Mouse (Mus musculus) c-Kit-positive CD71-positive TER-119-positive erythroid progenitor cells, embryonic 14.5 days (primary cell): ENCODE data around the gene Fn1.

ENCODE experiments used
- DNase-seq: peaks from one replicate; pipeline ENCODE4 v3.0.0-alpha.2; 2013; ENCODE audit warnings: low spot score

Gene Fn1

DNA sequence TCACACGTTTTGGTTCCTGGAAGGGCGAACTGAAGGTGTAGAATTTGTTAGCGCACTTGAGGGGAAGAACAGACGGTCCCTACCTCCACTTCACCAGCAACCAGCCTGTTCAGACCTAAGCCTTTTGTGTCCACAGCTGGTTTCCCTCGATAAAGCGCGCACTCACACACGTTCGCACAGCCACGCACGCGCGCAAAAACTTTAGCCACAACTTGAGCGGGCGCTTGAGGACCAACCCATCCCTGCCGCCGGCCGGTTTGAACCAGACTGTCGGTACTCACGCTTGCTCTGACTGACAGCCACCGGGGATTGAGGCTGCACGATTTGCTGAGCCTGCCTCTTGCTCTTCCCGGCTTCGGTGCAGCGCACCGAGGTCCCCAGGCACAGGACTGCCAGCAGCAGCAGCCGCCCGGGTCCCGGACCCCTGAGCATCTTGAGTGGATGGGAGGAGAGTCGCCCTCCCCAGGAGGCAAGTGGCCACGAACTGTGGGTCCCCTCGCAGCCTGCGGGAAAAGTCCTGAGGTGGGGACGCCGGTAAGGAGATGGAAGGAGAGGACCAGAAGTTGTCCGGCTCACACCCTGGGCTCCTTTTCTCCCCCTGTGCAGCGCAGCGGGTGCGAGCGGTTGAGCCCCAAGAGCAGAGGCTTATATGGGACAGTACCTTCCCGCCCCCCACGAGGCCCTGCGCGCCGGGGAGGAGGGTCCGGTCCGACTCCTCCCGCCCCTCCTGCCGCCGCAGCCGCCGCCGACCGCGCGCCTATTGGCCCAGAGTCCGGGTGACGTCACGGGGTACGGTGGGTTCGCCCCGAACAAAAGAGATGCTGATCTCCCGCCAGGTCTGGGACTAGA is at the start of gene Fn1:
Gene Fn1 (minus strand): TSS at position 650 of the 849 bp plus-strand sequence.
- peak; percentile 9 for DNase-seq

- DNase-seq: no peak
Measured at GRCm38 (mm10) chr1:71696093-71696492, 43.1 kb upstream of the Fn1 start.

DNA sequence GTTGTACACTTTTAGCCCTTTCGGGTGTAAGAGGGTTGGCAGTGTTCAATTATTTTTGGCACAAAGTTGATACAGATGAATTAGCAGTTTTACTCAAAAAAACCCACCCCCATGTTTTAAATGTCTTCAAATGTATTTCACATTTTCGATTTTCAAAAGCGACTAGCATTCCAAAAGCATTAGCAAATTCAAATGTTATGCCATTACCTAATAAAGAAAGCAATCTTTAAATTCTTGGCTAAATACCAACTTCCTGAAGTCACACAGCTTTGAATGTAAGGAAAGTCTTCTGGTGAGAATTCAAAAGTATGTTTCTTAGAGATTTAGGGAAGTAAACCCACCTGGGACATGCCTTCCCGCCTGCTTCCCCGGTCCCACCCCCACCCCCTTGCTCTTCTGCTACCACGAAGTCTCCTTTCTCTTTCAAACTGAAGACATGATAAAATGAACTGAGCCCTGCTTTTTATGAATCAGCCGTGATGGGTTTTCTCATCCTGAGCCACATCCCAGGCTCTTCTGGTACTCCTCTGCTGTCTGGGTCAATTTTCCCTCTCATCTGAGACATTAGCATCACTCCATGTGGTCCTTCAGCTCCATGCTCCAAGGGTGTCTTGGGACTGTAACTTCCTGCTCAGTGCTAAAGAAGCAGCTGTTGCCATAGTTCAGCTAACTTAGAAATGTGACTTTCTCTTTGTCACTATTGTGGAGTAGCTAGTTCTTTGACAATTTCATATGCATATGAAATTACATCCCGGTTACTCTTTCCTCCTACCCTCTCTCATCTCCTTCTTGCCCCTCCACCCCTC is 38.7 kb upstream of the Fn1 start:
- no peak for DNase-seq

DNA sequence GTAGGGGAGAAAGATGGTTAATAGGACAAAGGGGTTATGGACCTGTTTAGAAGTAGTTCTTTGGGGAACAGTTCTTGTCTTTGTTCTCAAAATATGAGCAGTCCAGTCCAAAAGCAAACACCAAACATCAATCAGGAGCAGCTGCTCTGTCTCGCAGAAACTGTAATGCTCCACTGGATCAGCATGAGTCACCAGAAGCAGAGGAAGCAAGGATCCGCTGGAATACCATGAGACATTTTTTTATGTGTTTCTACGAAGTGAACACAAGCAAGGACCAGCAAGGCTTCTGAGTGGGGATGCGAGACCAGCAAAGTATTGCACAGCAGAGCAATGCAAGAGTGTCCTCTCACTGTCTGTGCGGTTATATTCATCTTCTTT is 35.9 kb upstream of the Fn1 start:
- no peak for DNase-seq

DNA sequence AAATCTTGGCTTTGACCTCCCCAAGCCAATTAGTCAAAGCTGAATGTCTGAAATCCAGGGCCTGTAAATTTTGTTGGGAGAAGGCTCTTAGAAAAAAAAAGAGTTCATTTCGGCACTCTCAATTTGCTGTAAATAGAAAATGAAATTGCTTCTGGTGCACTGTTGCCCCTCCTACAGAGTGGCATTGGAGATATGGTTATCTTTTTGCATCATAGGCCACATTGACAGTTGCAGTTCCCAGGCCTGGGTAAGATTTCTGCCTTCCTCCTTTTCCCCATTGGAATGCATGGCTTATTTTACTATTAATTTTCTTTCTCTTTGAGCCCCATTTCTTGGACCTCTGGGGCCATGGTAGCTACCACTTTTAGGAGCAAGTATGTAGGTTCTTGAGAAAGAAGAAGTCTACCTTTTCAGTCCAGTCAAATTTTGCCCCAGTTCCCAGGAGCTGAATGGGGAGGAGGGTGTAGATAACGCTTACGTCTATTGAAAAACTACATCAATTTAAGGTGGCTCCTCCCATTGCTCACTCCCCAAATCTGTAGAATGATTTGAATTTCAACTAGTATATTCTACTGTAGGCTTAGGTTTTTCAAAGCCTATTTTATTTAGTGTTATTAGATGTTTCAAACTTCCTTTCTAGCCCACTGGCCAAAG is 35.4 kb upstream of the Fn1 start:
- DNase-seq: peak; percentile 22

DNA sequence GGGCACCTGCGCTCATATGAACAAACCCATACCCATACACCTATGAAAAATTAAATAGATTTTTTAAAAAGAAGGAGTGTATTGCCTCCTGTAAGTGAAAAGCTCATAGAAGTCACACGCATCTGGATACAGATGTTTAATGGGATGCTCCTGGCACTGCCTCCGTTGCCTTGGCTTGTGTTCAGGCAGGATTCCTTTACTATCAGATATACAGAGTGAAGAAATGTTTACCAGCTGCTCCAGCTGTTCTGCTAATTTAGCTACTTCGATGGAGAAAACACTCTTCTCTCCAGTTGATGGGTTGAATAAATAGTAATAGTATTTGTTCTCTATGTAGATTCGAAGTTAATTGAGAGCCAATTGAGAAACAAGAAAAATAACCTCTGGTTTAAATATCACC is 33.8 kb upstream of the Fn1 start:
- DNase-seq: no peak

- no peak for DNase-seq
Measured at GRCm38 (mm10) chr1:71683736-71684135, 30.7 kb upstream of the Fn1 start.

DNA sequence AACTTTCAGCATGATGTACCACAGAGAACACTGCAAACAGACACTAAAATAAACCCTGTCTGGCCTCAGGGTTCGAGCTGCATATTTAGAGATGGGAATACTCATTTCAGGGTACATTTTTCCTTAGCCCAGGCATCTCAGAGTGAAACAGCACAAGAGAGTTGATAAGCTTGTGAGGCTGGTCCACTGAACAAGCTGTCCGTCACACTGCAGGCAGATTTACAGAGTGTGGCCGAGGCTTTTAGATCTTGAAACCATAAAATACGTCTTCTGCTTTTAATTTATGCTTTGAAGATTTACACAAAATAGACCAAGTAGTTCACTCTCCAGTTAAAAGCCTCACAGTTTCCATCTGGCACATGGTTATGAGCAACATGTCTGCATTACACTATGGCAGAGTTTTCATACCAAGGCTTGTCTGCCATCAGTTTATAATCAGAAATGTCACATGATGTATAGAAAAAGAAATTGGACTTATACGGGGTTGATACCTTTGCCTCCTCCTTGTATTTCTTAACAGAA is 29.3 kb upstream of the Fn1 start:
- DNase-seq: no peak

DNA sequence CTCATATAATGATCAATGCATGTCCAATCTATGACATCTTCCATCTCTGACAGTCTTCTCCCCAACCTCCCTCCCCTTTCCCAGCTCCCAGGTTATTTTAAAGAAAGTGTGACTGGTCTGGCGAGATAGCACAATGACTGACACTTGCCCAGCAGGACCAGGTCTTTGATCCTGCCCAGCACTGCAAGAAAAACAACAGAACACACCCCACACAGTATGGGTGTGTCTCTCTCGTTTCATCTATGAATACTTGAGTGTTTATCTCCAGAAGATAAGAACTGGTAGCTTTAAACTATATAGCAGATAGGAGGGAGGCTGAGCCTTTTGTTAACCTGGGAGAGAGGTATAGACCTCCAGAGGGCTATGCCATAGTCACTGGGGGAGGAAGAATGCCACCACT is 28.3 kb upstream of the Fn1 start:
- DNase-seq: no peak

DNA sequence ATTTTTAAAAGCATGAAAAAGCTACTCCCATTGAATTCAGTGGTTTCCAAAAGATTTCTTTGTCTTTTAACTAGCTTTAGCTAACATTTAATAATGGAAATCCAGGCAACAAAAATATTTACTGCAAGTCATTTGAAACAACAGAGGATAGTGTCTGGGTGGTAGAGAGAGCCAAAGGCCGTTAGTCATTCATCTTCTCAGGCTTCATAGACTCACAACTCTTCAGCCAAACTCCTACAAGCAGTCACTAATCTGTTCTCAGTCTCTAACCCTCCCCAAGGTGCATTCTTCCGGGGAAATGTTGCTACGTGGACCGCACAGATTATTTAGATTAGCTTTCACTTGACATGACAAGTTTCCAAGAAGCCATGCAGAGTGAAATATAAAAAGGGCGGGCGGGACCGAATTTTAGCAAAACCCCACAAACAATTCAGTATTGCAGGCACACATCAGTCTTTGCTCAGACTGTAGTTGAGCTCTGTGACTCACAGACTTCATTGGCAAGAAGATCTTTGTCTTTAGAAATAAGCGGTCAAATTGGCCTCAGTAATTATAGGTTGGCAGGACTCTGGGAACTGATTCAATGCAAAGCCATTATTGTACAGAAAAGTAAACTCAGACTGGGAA is 27.2 kb upstream of the Fn1 start:
- no peak for DNase-seq

DNA sequence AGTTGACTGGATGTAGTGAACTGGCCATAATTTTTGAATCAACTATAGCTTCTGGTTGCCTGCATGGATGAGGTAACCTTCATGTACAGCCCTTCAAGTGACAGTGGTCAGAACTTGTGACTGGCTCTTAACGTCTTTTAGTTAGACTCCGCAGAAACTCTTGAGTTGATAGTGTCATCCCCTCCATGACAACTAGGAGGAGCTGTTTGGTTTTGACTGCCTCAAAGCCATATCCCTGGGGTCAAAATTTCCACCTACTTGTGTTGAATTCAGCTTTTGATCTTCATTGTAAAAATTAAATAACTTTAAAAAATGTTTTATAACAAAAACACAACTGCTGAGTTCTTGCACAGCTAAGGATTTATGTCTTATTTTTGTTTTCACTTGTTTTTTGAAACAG is 22.4 kb upstream of the Fn1 start:
- peak; percentile 23 for DNase-seq

DNA sequence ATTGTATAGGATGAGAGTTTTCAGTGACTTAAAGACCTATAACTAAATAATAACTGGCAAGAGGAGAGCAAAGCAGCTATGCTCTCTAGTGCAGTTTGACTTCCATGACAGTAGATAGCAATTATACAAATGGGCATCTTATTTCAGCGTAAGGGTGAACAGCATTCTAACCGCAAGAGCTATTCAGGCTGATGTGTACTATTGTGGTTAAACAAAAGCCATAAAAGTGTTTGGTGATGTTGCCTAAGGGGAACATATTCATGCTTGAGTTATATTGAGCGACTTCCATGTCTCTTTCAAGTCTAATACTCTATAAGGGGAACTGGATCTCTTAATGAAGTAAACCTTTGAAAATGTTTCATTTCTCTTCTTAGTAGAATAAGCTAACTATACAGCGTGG is 21.3 kb upstream of the Fn1 start:
- DNase-seq: no peak

DNA sequence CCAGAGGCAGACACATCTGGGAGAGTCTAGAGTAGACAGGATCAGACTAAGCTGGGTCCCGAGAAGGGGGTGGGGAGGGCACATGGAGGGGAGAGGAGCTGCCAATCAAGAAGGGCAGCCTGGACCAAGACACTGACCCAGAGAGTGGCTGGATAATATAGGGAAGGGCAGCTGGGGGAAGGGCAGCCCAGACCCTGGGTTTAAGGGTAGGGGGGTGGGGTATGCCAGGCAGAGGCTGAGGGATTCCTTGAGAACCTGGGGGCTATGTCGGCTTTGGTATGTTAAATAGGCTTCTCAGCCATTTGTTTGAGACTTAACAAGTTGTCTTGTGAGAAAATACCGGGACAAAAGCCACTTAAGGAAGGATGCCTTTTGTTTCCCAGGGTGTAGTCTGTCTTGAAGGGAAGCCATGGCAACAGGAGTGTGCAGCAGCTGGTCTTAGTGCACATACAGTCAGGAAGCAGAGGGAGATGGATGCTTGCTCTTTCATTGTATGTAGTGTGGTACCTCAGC is 20.5 kb upstream of the Fn1 start:
- no peak for DNase-seq

GRCm38 (mm10) chr1:71672346-71672745 is 19.3 kb upstream of the Fn1 start:
- DNase-seq: no peak

DNA sequence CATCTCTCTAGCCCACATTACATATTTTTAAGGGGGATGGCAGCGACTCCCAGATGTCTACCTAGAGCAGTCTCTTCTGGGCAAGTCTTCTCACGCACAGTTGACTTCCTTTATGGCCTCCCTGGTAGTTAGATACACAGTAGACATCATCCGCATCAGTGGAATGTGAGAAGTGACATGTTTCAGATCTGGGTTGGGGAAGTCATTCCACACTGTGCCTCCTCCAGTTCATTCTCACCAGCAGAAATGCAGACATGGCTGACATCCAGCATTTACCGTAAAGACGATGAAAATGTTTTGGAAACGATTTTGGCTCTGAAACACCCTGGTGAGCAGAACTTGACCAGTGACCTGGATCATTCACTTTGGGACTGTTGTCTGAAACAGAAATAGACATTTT is 10.2 kb upstream of the Fn1 start:
- no peak for DNase-seq

DNA sequence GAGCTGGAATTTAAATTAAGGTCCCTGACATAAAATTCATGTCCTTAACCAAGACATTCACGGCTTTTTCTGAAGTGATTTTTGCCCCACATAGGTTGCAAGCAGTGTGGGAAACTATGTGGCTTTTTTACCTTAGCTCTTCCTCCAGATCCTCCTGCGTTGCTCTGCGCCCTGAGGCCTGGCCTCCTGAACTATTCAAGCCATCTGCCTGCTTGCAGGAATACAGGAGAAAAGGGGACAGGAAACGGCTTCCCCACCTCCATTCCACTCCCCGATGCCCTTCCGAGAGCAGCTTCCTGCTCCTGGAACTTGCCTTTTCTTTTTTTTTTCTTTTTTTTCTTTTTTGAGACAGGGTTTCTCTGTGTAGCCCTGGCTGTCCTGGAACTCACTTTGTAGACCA is 5.6 kb upstream of the Fn1 start:
- no peak for DNase-seq

DNA sequence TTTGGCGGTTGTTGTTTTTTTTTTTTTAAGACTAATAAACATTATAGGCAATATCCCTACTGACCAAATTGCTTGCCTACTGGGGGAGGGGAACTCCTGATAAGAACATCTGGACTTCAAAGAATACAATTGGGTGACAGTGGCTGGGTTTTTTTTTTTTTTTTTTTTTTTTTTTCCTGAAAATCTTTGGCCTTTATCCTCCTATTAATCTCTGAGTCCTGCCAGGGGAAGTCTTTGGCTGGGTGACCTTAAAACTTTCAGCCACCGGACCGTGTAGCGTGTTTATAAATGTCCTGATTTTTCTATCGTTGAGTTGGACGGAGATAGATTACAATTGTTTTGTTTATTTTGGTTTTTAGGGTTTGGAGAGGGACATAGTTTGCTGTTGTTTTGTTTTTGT is 3.3 kb upstream of the Fn1 start:
- DNase-seq: no peak

- no peak for DNase-seq
Measured at GRCm38 (mm10) chr1:71654221-71654620, 1.2 kb upstream of the Fn1 start.

DNA sequence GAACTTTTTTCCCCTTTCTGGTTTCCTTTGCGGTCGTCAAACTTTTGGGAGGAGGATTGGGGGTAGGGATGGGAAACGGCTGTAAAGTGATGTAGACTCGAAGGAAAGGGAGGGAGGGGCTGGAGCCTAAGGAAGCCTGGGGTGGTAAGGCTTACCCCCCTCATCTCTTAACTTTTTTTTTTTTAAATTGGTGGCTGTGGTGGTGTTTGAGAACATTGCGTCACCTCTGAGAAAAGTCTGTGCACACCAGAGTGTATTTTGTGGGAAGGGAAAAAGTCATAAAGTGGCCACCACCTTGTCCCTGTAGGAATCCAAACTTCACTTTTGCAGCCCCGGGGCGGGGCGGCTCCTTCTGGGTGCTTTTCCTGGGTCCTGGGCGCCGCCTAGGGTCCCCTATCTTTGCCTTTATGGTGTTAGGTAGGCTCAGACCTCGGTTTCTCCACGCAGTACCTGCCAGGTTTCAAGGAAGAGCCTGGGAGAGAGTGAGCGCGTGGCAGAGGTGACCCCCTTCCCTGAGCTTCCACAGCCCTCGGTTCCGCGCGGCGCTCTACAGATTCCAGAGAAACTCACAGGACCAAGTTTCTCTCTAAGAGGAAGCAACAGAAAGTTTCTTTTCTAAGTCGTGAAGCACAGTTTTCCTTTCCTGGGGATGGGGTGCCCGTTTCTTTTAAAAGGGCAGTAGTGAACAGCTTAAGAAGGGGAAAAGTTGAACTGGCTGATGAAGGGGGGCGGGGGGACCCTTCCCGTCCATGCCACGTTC is 580 bp upstream of the Fn1 start:
- DNase-seq: no peak

GRCm38 (mm10) chr1:71651828-71652227 is 1.2 kb downstream of the Fn1 start:
- DNase-seq: no peak

DNA sequence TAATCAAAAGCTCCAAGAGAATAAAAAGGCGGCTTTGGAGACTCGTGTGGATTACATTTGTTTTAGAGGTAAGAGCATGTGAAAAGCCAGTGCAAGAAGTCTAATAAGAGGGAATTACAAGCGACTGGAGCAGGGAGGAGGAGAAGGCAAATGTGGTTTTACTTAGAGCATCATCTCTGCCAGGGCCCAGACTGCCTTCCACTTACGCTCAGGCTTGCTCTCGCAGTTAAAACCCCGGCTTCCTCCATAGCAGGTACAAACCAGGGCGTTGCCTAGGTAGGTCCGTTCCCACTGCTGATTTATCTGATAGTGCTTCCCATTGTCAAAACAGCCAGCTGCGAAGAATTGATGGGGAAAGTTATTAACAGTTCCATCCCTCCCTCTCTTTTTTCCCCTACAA is 1.7 kb downstream of the Fn1 start:
- no peak for DNase-seq
